Mouse (Mus musculus): ENCODE data around the gene Tatdn3. TPM values are rescaled to one million over a fixed set of nuclear protein-coding genes. Genes with fewer than 3 reads are reported as not detected.

Tatdn3 gene
- polyA plus RNA-seq, 1 experiment = 10.7 TPM

DNA sequence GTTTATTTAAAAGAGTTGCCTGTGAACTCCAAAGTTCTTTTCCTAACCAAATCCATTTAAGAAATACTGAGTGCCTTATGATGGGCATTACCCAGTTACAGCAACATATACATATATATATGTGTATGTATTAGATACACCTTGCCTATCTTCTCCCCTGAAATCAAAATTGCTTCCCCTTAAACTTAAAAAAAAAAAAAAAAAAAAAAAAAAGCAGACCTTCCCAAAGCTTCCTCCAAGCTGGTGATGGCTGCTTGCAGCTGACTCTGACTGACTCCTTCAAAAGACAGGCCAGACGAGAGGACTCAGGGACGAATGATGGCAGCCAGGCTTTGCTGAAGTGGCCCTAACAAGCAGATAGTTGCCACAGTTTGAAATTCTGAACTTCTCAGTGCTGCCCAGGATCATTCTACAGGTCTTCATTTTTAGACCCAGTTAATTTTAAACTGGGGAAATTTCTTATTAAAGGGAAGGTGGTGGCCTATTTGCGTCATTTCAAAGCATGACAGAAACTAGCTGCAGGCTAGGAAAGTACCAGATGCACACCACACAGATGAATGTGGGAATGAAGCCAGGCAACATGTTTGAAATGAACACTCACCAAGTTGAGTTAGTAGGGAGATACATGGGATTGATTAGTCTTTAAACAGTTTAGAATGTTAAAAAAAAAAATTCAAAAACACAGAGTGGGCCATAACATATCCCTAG, 42.4 kb downstream of the Tatdn3 start:
- Histone ChIP-seq H3K79me2 (ENCODE audit: control insufficient read depth, insufficient read depth) (peaks cover 20% of the 10 kb centered on the region), H3K27me3 (ENCODE audit: control insufficient read depth, insufficient read depth, insufficient read length) (no peaks in the 10 kb centered on the region), H3K36me3 (ENCODE audit: control insufficient read depth, insufficient read depth) (peaks cover 10% of the 10 kb centered on the region), H3K4me3 (no peak overlapping the region), H3ac (ENCODE audit: control insufficient read depth, insufficient read length) (no peak overlapping the region), H3K4me2 (ENCODE audit: low read depth) (no peak overlapping the region)
- TF ChIP-seq MAX (IDR thresholded peaks at IDR 0.05; ENCODE audit: low read depth) = no peak
- TF ChIP-seq TCF12 (IDR thresholded peaks at IDR 0.05; ENCODE audit: insufficient read depth, poor library complexity, severe bottlenecking) = no peak
- no peak for TF ChIP-seq POLR2A (IDR thresholded peaks at IDR 0.05; ENCODE audit: insufficient read length, low read depth)
- no peak for TF ChIP-seq SRF (IDR thresholded peaks at IDR 0.05; ENCODE audit: control insufficient read depth, insufficient read length, low read depth)
- TF ChIP-seq CEBPB (IDR thresholded peaks at IDR 0.05; ENCODE audit: insufficient read depth, poor library complexity, severe bottlenecking) = no peak
- TF ChIP-seq POLR2AphosphoS2 (IDR thresholded peaks at IDR 0.05; ENCODE audit: insufficient read length, low read depth) = no peak
- no peak for TF ChIP-seq USF1 (IDR thresholded peaks at IDR 0.05; ENCODE audit: low read depth)
- TF ChIP-seq TCF3 (IDR thresholded peaks at IDR 0.05; ENCODE audit: insufficient read length, low read depth) = no peak
- TF ChIP-seq E2F4 (IDR thresholded peaks at IDR 0.05; ENCODE audit: insufficient read depth) = no peak
- TF ChIP-seq MYOG (IDR thresholded peaks at IDR 0.05; ENCODE audit: control insufficient read depth in 1 of 3, insufficient read depth in 1 of 3, insufficient read length in 2 of 3, low read depth in 2 of 3) = no peak
- no peak for TF ChIP-seq MYOD1 (IDR thresholded peaks at IDR 0.05; ENCODE audit: control insufficient read depth in 1 of 3, insufficient read length in 2 of 3, low read depth in 2 of 3)
- no peak for TF ChIP-seq REST (IDR thresholded peaks at IDR 0.05; ENCODE audit: insufficient read depth, insufficient read length)

DNA sequence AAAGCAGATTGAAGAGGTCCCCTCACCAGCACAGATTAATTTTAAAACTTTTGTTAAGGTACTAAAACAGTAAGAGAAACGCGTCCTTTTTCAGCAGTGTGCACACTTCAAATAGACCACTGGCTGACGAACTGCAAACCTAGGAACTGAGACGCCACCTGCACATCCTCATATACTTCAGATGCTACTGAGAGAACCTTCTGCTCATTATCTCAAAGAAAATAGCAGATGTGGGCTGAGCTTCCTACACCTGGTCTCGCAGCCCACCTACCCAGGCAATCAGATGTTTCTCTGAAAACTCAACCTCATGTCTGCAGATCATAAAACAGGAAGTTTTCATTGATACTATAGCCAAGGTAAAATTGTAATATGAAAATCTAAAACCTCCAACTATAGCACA, 42.9 kb downstream of the Tatdn3 start:
- TF ChIP-seq E2F4 (IDR thresholded peaks at IDR 0.05; ENCODE audit: insufficient read depth) (no peak), USF1 (IDR thresholded peaks at IDR 0.05; ENCODE audit: low read depth) (no peak), POLR2A (IDR thresholded peaks at IDR 0.05; ENCODE audit: insufficient read length, low read depth) (no peak), MYOG (IDR thresholded peaks at IDR 0.05; ENCODE audit: control insufficient read depth in 1 of 3, insufficient read depth in 1 of 3, insufficient read length in 2 of 3, low read depth in 2 of 3) (no peak), MAX (IDR thresholded peaks at IDR 0.05; ENCODE audit: low read depth) (no peak), REST (IDR thresholded peaks at IDR 0.05; ENCODE audit: insufficient read depth, insufficient read length) (no peak), TCF3 (IDR thresholded peaks at IDR 0.05; ENCODE audit: insufficient read length, low read depth) (no peak), SRF (IDR thresholded peaks at IDR 0.05; ENCODE audit: control insufficient read depth, insufficient read length, low read depth) (no peak)
- Histone ChIP-seq H3ac (ENCODE audit: control insufficient read depth, insufficient read length) (no peak overlapping the region), H3K4me3 (no peak overlapping the region), H3K27me3 (ENCODE audit: control insufficient read depth, insufficient read depth, insufficient read length) (no peaks in the 10 kb centered on the region), H3K79me2 (ENCODE audit: control insufficient read depth, insufficient read depth) (peaks cover 15% of the 10 kb centered on the region), H3K36me3 (ENCODE audit: control insufficient read depth, insufficient read depth) (peaks cover 10% of the 10 kb centered on the region), H3K4me2 (ENCODE audit: low read depth) (no peak overlapping the region)

DNA sequence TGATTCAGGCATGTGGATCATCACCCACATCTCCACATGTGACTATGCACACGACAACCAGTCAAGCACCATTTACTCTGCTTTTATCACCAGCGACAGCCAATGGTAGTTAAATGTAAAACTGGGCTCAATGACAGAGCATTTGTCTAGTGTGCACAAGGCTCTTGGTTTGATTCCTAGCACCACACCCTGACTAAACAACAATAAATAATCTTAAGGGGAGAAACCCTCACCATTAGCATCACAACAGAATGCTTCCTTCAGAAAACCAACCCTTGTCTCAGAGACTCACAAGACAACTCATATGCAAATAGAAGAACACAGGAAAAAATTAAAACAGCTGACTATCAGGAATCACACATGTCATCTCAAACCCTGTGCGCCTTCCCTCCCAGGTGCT, 48.5 kb downstream of the Tatdn3 start:
- Histone ChIP-seq H3K79me2 (ENCODE audit: control insufficient read depth, insufficient read depth) (no peaks in the 10 kb centered on the region), H3K27me3 (ENCODE audit: control insufficient read depth, insufficient read depth, insufficient read length) (no peaks in the 10 kb centered on the region), H3K4me2 (ENCODE audit: low read depth) (no peak overlapping the region), H3K4me3 (no peak overlapping the region), H3ac (ENCODE audit: control insufficient read depth, insufficient read length) (no peak overlapping the region), H3K36me3 (ENCODE audit: control insufficient read depth, insufficient read depth) (peaks cover 19% of the 10 kb centered on the region)
- TF ChIP-seq REST (IDR thresholded peaks at IDR 0.05; ENCODE audit: insufficient read depth, insufficient read length) = no peak
- no peak for TF ChIP-seq CEBPB (IDR thresholded peaks at IDR 0.05; ENCODE audit: insufficient read depth, poor library complexity, severe bottlenecking)
- no peak for TF ChIP-seq TCF12 (IDR thresholded peaks at IDR 0.05; ENCODE audit: insufficient read depth, poor library complexity, severe bottlenecking)
- no peak for TF ChIP-seq MYOD1 (IDR thresholded peaks at IDR 0.05; ENCODE audit: control insufficient read depth in 1 of 3, insufficient read length in 2 of 3, low read depth in 2 of 3)
- TF ChIP-seq MYOG (IDR thresholded peaks at IDR 0.05; ENCODE audit: control insufficient read depth in 1 of 3, insufficient read depth in 1 of 3, insufficient read length in 2 of 3, low read depth in 2 of 3) = no peak
- TF ChIP-seq E2F4 (IDR thresholded peaks at IDR 0.05; ENCODE audit: insufficient read depth) = no peak
- no peak for TF ChIP-seq SRF (IDR thresholded peaks at IDR 0.05; ENCODE audit: control insufficient read depth, insufficient read length, low read depth)
- no peak for TF ChIP-seq POLR2AphosphoS2 (IDR thresholded peaks at IDR 0.05; ENCODE audit: insufficient read length, low read depth)
- TF ChIP-seq POLR2A (IDR thresholded peaks at IDR 0.05; ENCODE audit: insufficient read length, low read depth) = no peak
- no peak for TF ChIP-seq USF1 (IDR thresholded peaks at IDR 0.05; ENCODE audit: low read depth)
- no peak for TF ChIP-seq TCF3 (IDR thresholded peaks at IDR 0.05; ENCODE audit: insufficient read length, low read depth)
- no peak for TF ChIP-seq MAX (IDR thresholded peaks at IDR 0.05; ENCODE audit: low read depth)

DNA sequence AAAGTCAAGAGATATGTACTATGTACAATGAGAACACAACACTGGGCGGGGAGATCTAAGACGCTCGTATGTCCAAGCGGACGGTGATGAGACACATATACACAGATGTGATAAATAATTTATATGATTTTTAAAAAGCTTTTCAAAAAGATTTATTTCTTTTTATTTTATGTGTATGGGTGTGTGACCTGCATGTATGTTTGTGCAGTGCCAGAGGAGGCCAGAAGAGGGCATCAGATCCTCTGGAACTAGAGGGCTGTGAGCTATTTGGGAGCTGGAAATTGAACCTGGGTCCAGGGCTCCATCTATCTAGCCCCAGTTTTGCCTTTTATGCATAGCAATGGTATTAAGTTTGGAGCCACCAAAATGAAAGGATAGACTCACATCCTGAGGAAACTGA, 54.0 kb downstream of the Tatdn3 start:
- Histone ChIP-seq H3K4me3 (no peak overlapping the region), H3K36me3 (ENCODE audit: control insufficient read depth, insufficient read depth) (peaks cover 32% of the 10 kb centered on the region), H3K27me3 (ENCODE audit: control insufficient read depth, insufficient read depth, insufficient read length) (no peaks in the 10 kb centered on the region), H3K4me2 (ENCODE audit: low read depth) (no peak overlapping the region), H3K79me2 (ENCODE audit: control insufficient read depth, insufficient read depth) (no peaks in the 10 kb centered on the region), H3ac (ENCODE audit: control insufficient read depth, insufficient read length) (no peak overlapping the region)
- TF ChIP-seq POLR2AphosphoS2 (IDR thresholded peaks at IDR 0.05; ENCODE audit: insufficient read length, low read depth) (no peak), REST (IDR thresholded peaks at IDR 0.05; ENCODE audit: insufficient read depth, insufficient read length) (no peak), MYOD1 (IDR thresholded peaks at IDR 0.05; ENCODE audit: control insufficient read depth in 1 of 3, insufficient read length in 2 of 3, low read depth in 2 of 3) (no peak), TCF3 (IDR thresholded peaks at IDR 0.05; ENCODE audit: insufficient read length, low read depth) (no peak), MAX (IDR thresholded peaks at IDR 0.05; ENCODE audit: low read depth) (no peak), CEBPB (IDR thresholded peaks at IDR 0.05; ENCODE audit: insufficient read depth, poor library complexity, severe bottlenecking) (no peak)

DNA sequence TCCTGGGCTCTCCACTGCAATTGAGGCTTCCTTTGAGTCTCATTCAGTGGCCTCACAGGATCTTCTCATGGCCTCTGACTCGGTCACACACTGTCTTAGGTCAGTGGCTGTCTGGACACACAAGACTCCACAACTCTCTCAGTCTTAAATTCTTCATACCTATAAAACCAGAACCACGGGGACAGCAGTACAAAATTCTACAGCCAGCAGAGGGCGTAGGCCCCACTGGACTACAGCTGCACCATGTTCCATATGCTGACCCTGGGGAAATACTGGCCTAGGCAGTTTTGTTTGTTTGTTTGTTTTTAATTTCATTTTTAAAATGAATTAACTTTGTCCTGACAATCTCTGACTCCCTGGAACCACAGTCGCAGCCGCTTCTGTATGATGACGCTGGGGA, 60.5 kb downstream of the Tatdn3 start:
- Histone ChIP-seq H3K36me3 (ENCODE audit: control insufficient read depth, insufficient read depth) (peaks cover 3% of the 10 kb centered on the region), H3ac (ENCODE audit: control insufficient read depth, insufficient read length) (no peak overlapping the region), H3K79me2 (ENCODE audit: control insufficient read depth, insufficient read depth) (no peaks in the 10 kb centered on the region), H3K27me3 (ENCODE audit: control insufficient read depth, insufficient read depth, insufficient read length) (no peaks in the 10 kb centered on the region), H3K4me2 (ENCODE audit: low read depth) (no peak overlapping the region), H3K4me3 (no peak overlapping the region)
- TF ChIP-seq POLR2AphosphoS2 (IDR thresholded peaks at IDR 0.05; ENCODE audit: insufficient read length, low read depth) (no peak), MYOD1 (IDR thresholded peaks at IDR 0.05; ENCODE audit: control insufficient read depth in 1 of 3, insufficient read length in 2 of 3, low read depth in 2 of 3) (no peak), POLR2A (IDR thresholded peaks at IDR 0.05; ENCODE audit: insufficient read length, low read depth) (no peak), TCF3 (IDR thresholded peaks at IDR 0.05; ENCODE audit: insufficient read length, low read depth) (no peak), MAX (IDR thresholded peaks at IDR 0.05; ENCODE audit: low read depth) (no peak), SRF (IDR thresholded peaks at IDR 0.05; ENCODE audit: control insufficient read depth, insufficient read length, low read depth) (no peak), TCF12 (IDR thresholded peaks at IDR 0.05; ENCODE audit: insufficient read depth, poor library complexity, severe bottlenecking) (no peak), REST (IDR thresholded peaks at IDR 0.05; ENCODE audit: insufficient read depth, insufficient read length) (no peak), E2F4 (IDR thresholded peaks at IDR 0.05; ENCODE audit: insufficient read depth) (no peak), USF1 (IDR thresholded peaks at IDR 0.05; ENCODE audit: low read depth) (no peak), MYOG (IDR thresholded peaks at IDR 0.05; ENCODE audit: control insufficient read depth in 1 of 3, insufficient read depth in 1 of 3, insufficient read length in 2 of 3, low read depth in 2 of 3) (no peak), CEBPB (IDR thresholded peaks at IDR 0.05; ENCODE audit: insufficient read depth, poor library complexity, severe bottlenecking) (no peak)
